Mouse (Mus musculus): Measurements from ENCODE around the gene Ppm1f. TPM values are rescaled to one million over a fixed set of nuclear protein-coding genes. Genes with fewer than 3 reads are reported as not detected.

The Ppm1f gene
- polyA plus RNA-seq, 1 experiment from 2014 or later, result 22.1 TPM

GRCm38 (mm10) chr16:16959907-16960306 is 63.6 kb downstream of the Ppm1f start:
- H3K36me3 ChIP-seq (ENCODE audit: control insufficient read depth, insufficient read depth, low read length), result no peaks in the 10 kb centered on the region
- no peaks in the 10 kb centered on the region for H3K4me1 ChIP-seq (replicated peaks; ENCODE audit: control insufficient read depth, insufficient read depth, low read length)
- ATAC-seq (replicated peaks; ENCODE audit: low FRiP score), result no peak
- H3K4me2 ChIP-seq (ENCODE audit: low read depth, low read length, severe bottlenecking), result no peak overlapping the region
- DNase-seq (ENCODE audit: low spot score), result no peak
- no peaks in the 10 kb centered on the region for H3K9me3 ChIP-seq (ENCODE audit: control insufficient read depth, low read length)
- no peak overlapping the region for H3K4me3 ChIP-seq (ENCODE audit: low read depth, low read length)
- no peaks in the 10 kb centered on the region for H3K27me3 ChIP-seq (ENCODE audit: control insufficient read depth, insufficient read depth, low read length)
- 92% methylated on average over 6 of the region's 6 CpGs for WGBS
- H3K9ac ChIP-seq (ENCODE audit: low read length), result no peak overlapping the region
- H3K27ac ChIP-seq (ENCODE audit: low read depth, low read length), result no peak overlapping the region

- no peaks in the 10 kb centered on the region for H3K9me3 ChIP-seq (ENCODE audit: control insufficient read depth, low read length)
- no peak overlapping the region for H3K9ac ChIP-seq (ENCODE audit: low read length)
- H3K27ac ChIP-seq (ENCODE audit: low read depth, low read length), result no peak overlapping the region
- ATAC-seq (replicated peaks; ENCODE audit: low FRiP score) (no peak), DNase-seq (ENCODE audit: low spot score) (no peak)
- H3K4me2 ChIP-seq (ENCODE audit: low read depth, low read length, severe bottlenecking), result no peak overlapping the region
- no peaks in the 10 kb centered on the region for H3K27me3 ChIP-seq (ENCODE audit: control insufficient read depth, insufficient read depth, low read length)
- H3K4me1 ChIP-seq (replicated peaks; ENCODE audit: control insufficient read depth, insufficient read depth, low read length), result no peaks in the 10 kb centered on the region
- H3K36me3 ChIP-seq (ENCODE audit: control insufficient read depth, insufficient read depth, low read length), result no peaks in the 10 kb centered on the region
- no peak overlapping the region for H3K4me3 ChIP-seq (ENCODE audit: low read depth, low read length)
- WGBS, result 72% methylated on average over 1 of the region's 1 CpGs
Observed at GRCm38 (mm10) chr16:16965149-16965548, 68.9 kb downstream of the Ppm1f start.

GRCm38 (mm10) chr16:16966290-16966689 is 70.0 kb downstream of the Ppm1f start:
- Histone ChIP-seq H3K27me3 (ENCODE audit: control insufficient read depth, insufficient read depth, low read length) (no peaks in the 10 kb centered on the region), H3K4me3 (ENCODE audit: low read depth, low read length) (no peak overlapping the region), H3K36me3 (ENCODE audit: control insufficient read depth, insufficient read depth, low read length) (no peaks in the 10 kb centered on the region), H3K4me2 (ENCODE audit: low read depth, low read length, severe bottlenecking) (no peak overlapping the region), H3K27ac (ENCODE audit: low read depth, low read length) (no peak overlapping the region), H3K9ac (ENCODE audit: low read length) (no peak overlapping the region), H3K9me3 (ENCODE audit: control insufficient read depth, low read length) (no peaks in the 10 kb centered on the region), H3K4me1 (replicated peaks; ENCODE audit: control insufficient read depth, insufficient read depth, low read length) (no peaks in the 10 kb centered on the region)
- DNase-seq (ENCODE audit: low spot score), result no peak
- ATAC-seq (replicated peaks; ENCODE audit: low FRiP score), result no peak

Other genes with a start within 250 kb of the Ppm1f start
- gene Olfr19, start 220.1 kb upstream of the Ppm1f start, polyA plus RNA-seq (2014; fragmentation: Nextera tagmentation; extraction: Ambion mirVana), result not detected in 2 replicates
- 1.4 and 2.3 TPM in 2 replicates for gene Spag6l, start 67.0 kb upstream of the Ppm1f start, polyA plus RNA-seq (2014; fragmentation: Nextera tagmentation; extraction: Ambion mirVana)
- gene Igll1, start 32.5 kb upstream of the Ppm1f start, polyA plus RNA-seq (2014; fragmentation: Nextera tagmentation; extraction: Ambion mirVana), result not detected in 2 replicates
- gene Top3b, start 25.7 kb upstream of the Ppm1f start, polyA plus RNA-seq (2014; fragmentation: Nextera tagmentation; extraction: Ambion mirVana), result 70.3 and 75.7 TPM in 2 replicates
- 0.63 and 1.3 TPM in 2 replicates for gene Vpreb1, start 25.6 kb upstream of the Ppm1f start, polyA plus RNA-seq (2014; fragmentation: Nextera tagmentation; extraction: Ambion mirVana)
- 197 and 202 TPM in 2 replicates for gene Mapk1, start 86.9 kb downstream of the Ppm1f start, polyA plus RNA-seq (2014; fragmentation: Nextera tagmentation; extraction: Ambion mirVana)
- 119 and 130 TPM in 2 replicates for gene Ypel1, start 173.2 kb downstream of the Ppm1f start, polyA plus RNA-seq (2014; fragmentation: Nextera tagmentation; extraction: Ambion mirVana)
- 153 and 156 TPM in 2 replicates for gene Ppil2, start 214.8 kb downstream of the Ppm1f start, polyA plus RNA-seq (2014; fragmentation: Nextera tagmentation; extraction: Ambion mirVana)
- 104 and 111 TPM in 2 replicates for gene 2610318N02Rik, start 228.7 kb downstream of the Ppm1f start, polyA plus RNA-seq (2014; fragmentation: Nextera tagmentation; extraction: Ambion mirVana)
- 64.9 and 68.4 TPM in 2 replicates for gene Sdf2l1, start 235.9 kb downstream of the Ppm1f start, polyA plus RNA-seq (2014; fragmentation: Nextera tagmentation; extraction: Ambion mirVana)
- gene Ydjc, start 248.2 kb downstream of the Ppm1f start, polyA plus RNA-seq (2014; fragmentation: Nextera tagmentation; extraction: Ambion mirVana), result 5.7 and 6.0 TPM in 2 replicates